Mouse (Mus musculus) forebrain, embryonic 11.5 days (tissue): Measurements from ENCODE around the gene Rab7b. TPM values are rescaled to one million over a fixed set of nuclear protein-coding genes. Genes with fewer than 3 reads are reported as not detected.

Experiments
- ATAC-seq: fragments of 200-750 bp; cut with Nextera tagmentation; replicated peaks from 2 replicates; pipeline ENCODE4 v1.8.0; 2017; ENCODE audit warnings: moderate TSS enrichment; ENCODE audit not compliant: low FRiP score
- DNase-seq: peaks from one replicate; pipeline ENCODE4 v3.0.0-alpha.2; 2017; ENCODE audit warnings: low spot score
- H3K27ac ChIP-seq: fragments of 300-500 bp; sonication (generic); 2 replicates; pipeline ENCODE4 v1.5.1; 2014; ENCODE audit warnings: low read depth, low read length
- H3K27me3 ChIP-seq: fragments of 300-500 bp; sonication (generic); 2 replicates; pipeline ENCODE4 v1.6.1; 2014; ENCODE audit warnings: mild to moderate bottlenecking, low read length, mixed read lengths; ENCODE audit not compliant: control insufficient read depth, insufficient read depth
- H3K36me3 ChIP-seq: fragments of 300-500 bp; sonication (generic); 2 replicates; pipeline ENCODE4 v1.6.1; 2014; ENCODE audit warnings: mild to moderate bottlenecking, low read length, moderate library complexity, mixed read lengths; ENCODE audit not compliant: control insufficient read depth, insufficient read depth
- H3K4me1 ChIP-seq: fragments of 300-500 bp; sonication (generic); replicated peaks from 2 replicates; pipeline ENCODE4 v1.6.1; 2014; ENCODE audit warnings: low read length, mixed read lengths; ENCODE audit not compliant: control insufficient read depth, insufficient read depth
- H3K4me2 ChIP-seq: fragments of 300-500 bp; sonication (generic); 2 replicates; pipeline ENCODE4 v1.6.1; 2014; ENCODE audit warnings: low read depth, mild to moderate bottlenecking, low read length, moderate library complexity, mixed read lengths; ENCODE audit not compliant: severe bottlenecking
- H3K4me3 ChIP-seq: fragments of 300-500 bp; sonication (generic); 2 replicates; pipeline ENCODE4 v1.5.1; 2014; ENCODE audit warnings: low read depth, low read length
- H3K9ac ChIP-seq: fragments of 300-500 bp; sonication (generic); 2 replicates; pipeline ENCODE4 v1.6.1; 2014; ENCODE audit warnings: low read length
- H3K9me3 ChIP-seq: fragments of 300-500 bp; sonication (generic); 2 replicates; pipeline ENCODE4 v1.6.1; 2016; ENCODE audit warnings: low read length, mixed read lengths; ENCODE audit not compliant: control insufficient read depth
- WGBS: fragments of 180-500 bp; shearing (Covaris S2); extraction: QIAGEN DNeasy Blood & Tissue Kit; methylation state at CpG from one replicate; pipeline ENCODE4 v1.1.7; 2014; 5-methylcytosine and 5-hydroxymethylcytosine counted together
- polyA plus RNA-seq: library from polyadenylated mRNA; unstranded; fragments of >200 nt; fragmentation: Nextera tagmentation; extraction: Ambion mirVana; gene quantifications from 2 replicates; pipeline ENCODE4 v1.2.1, GENCODE M21; 2014

Gene Rab7b
- polyA plus RNA-seq: 0.40 and 0.61 TPM in 2 replicates

DNA sequence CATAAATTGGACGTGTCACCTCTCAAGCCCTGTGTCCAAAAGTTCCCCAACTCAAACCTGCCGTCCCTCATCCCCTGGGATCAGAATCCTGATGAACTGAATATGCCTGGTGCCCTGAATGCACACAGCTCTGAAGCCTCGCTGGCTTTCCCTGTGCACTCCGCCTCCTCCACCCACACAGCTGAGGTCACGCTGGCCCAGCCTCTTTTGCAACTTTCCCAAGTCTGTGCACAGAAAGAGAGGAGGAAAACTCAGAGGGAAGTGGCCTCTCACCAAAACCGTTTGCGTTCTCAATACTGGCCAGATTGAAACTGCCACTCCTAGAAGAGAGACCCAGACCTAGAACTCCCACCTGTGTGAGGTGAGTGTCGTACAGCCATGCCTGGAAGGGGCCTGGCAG lies at the start of gene Rab7b:
Rab7b (plus strand) TSS at position 221 of the 400 bp plus-strand sequence.
- Histone ChIP-seq H3K4me1 (no peaks in the 10 kb centered on the region), H3K4me3 (no peak within 1 kb of the TSS), H3K27me3 (no peaks in the 10 kb centered on the region), H3K27ac (no peak within 1 kb of the TSS), H3K4me2 (no peak within 1 kb of the TSS), H3K9me3 (no peaks in the 10 kb centered on the region), H3K9ac (no peak within 1 kb of the TSS), H3K36me3 (no peaks in the 10 kb centered on the region)
- DNase-seq (no peak), ATAC-seq (no peak)
- 63% methylated on average over 8 of the region's 8 CpGs for WGBS

DNA sequence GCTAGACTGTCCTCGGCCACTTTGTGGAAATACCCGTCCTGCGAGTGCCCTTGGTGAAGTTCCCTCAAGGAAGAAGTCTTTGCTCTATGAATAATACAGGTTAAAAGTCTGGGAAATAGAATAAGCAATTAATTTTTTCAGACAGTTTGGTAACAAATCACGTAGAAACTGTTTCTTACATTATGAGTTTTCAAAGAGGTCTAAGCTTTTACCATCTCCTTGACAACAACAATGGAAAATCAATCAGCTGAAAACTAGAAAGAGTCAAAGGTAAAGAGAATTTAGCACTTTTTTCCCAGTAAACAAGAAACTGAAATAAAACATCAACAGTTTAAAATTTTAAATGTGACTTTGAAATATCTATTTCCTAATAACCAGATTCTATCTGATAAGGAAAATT lies 48.4 kb upstream of the Rab7b start:
- no peaks in the 10 kb centered on the region for H3K4me1 ChIP-seq
- H3K36me3 ChIP-seq: no peaks in the 10 kb centered on the region
- H3K27me3 ChIP-seq: no peaks in the 10 kb centered on the region
- ATAC-seq: no peak
- 77% methylated on average over 4 of the region's 4 CpGs for WGBS
- no peaks in the 10 kb centered on the region for H3K9me3 ChIP-seq
- no peak for DNase-seq
- H3K4me2 ChIP-seq: no peak overlapping the region
- no peak overlapping the region for H3K27ac ChIP-seq
- H3K4me3 ChIP-seq: no peak overlapping the region
- no peak overlapping the region for H3K9ac ChIP-seq

GRCm38 (mm10) chr1:131641565-131641964 lies 46.9 kb upstream of the Rab7b start:
- Histone ChIP-seq H3K9ac (no peak overlapping the region), H3K4me1 (no peaks in the 10 kb centered on the region), H3K27ac (no peak overlapping the region), H3K4me3 (no peak overlapping the region), H3K9me3 (no peaks in the 10 kb centered on the region), H3K4me2 (no peak overlapping the region), H3K36me3 (no peaks in the 10 kb centered on the region), H3K27me3 (no peaks in the 10 kb centered on the region)
- 92% methylated on average over 13 of the region's 13 CpGs for WGBS
- DNase-seq: no peak
- ATAC-seq: no peak

DNA sequence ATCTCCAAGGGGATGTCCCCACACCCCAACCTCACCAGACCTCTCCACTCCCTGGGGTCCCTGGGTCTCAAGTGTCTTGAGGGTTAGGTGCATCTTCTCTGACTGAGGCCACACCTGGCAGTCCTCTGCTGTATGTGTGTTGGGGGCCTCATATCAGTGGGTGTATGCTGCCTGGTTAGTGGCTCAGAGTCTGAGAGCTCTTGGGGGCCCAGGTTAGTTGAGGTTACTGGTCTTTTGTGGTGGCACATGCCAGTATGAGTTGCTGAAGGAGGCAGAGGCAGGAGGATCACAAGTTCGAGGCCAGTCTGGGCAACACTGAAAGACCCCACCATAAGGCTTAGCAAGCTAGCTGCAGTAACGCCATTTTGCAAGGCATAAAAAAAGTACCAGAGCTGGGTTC lies 46.2 kb upstream of the Rab7b start:
- Histone ChIP-seq H3K4me3 (no peak overlapping the region), H3K27me3 (no peaks in the 10 kb centered on the region), H3K9ac (no peak overlapping the region), H3K36me3 (no peaks in the 10 kb centered on the region), H3K4me1 (no peaks in the 10 kb centered on the region), H3K27ac (no peak overlapping the region), H3K9me3 (no peaks in the 10 kb centered on the region), H3K4me2 (no peak overlapping the region)
- ATAC-seq: no peak
- no peak for DNase-seq
- 84% methylated on average over 2 of the region's 2 CpGs for WGBS

GRCm38 (mm10) chr1:131652670-131653443 lies 35.6 kb upstream of the Rab7b start:
- Histone ChIP-seq H3K27me3 (no peaks in the 10 kb centered on the region), H3K9me3 (no peaks in the 10 kb centered on the region), H3K36me3 (no peaks in the 10 kb centered on the region), H3K4me3 (no peak overlapping the region), H3K27ac (no peak overlapping the region), H3K9ac (no peak overlapping the region), H3K4me1 (peaks cover 4% of the 10 kb centered on the region; the same call in 1 of the 2 replicates), H3K4me2 (no peak overlapping the region)
- ATAC-seq (no peak), DNase-seq (no peak)
- WGBS: 78% methylated on average over 12 of the region's 12 CpGs

GRCm38 (mm10) chr1:131655601-131656000 lies 32.9 kb upstream of the Rab7b start:
- H3K27ac ChIP-seq: no peak overlapping the region
- no peak for ATAC-seq
- WGBS: 85% methylated on average over 6 of the region's 6 CpGs
- no peaks in the 10 kb centered on the region for H3K9me3 ChIP-seq
- H3K4me3 ChIP-seq: no peak overlapping the region
- no peaks in the 10 kb centered on the region for H3K36me3 ChIP-seq
- no peak overlapping the region for H3K4me2 ChIP-seq
- no peak for DNase-seq
- H3K4me1 ChIP-seq: peaks cover 5% of the 10 kb centered on the region; the same call in 1 of the 2 replicates
- no peaks in the 10 kb centered on the region for H3K27me3 ChIP-seq
- no peak overlapping the region for H3K9ac ChIP-seq

DNA sequence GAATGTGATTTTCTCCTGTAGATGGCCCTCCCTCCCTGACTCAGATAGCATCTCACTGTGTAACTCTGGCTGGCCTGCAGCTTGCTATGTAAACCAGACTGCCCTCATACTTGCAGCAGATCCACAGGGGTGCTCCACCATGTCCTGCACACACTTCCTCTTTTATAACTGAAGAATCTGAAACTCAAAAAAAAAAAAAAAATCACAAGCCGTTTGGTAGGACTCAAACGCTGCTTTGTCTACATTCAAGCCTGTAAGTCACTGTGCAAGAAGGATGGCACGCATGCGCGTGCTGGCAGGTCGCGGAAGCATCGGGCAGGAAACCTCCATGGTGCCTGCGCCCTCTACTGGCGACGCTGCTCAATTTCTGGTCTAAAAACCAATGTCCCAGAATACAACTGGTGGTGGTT lies 30.5 kb upstream of the Rab7b start:
- H3K9me3 ChIP-seq: no peaks in the 10 kb centered on the region
- H3K27me3 ChIP-seq: no peaks in the 10 kb centered on the region
- H3K4me1 ChIP-seq: peaks cover 5% of the 10 kb centered on the region; the same call in 1 of the 2 replicates
- ATAC-seq (peak; percentile 88), DNase-seq (peak; percentile 95)
- under 1% methylated on average over 11 of the region's 11 CpGs for WGBS
- peak overlapping the region; percentile 48; the same call in 1 of the 2 replicates for H3K4me2 ChIP-seq
- H3K27ac ChIP-seq: 0 out of 2 replicates have a peak overlapping the region, but pooled peaks have one; percentile 12
- H3K9ac ChIP-seq: peak overlapping the region; percentile 55
- no peaks in the 10 kb centered on the region for H3K36me3 ChIP-seq
- H3K4me3 ChIP-seq: no peak overlapping the region

- Histone ChIP-seq H3K9ac (no peak overlapping the region), H3K4me1 (peaks cover 5% of the 10 kb centered on the region; the same call in 1 of the 2 replicates), H3K9me3 (no peaks in the 10 kb centered on the region), H3K27me3 (no peaks in the 10 kb centered on the region), H3K27ac (no peak overlapping the region), H3K4me3 (no peak overlapping the region), H3K36me3 (no peaks in the 10 kb centered on the region), H3K4me2 (no peak overlapping the region)
- no peak for ATAC-seq
- no peak for DNase-seq
- 72% methylated on average over 5 of the region's 5 CpGs for WGBS
Observed at GRCm38 (mm10) chr1:131659512-131660085, 28.9 kb upstream of the Rab7b start.
